Mouse (Mus musculus): ENCODE results near the gene Frat1. TPM values are rescaled to one million over a fixed set of nuclear protein-coding genes. Genes with fewer than 3 reads are reported as not detected.

The Frat1 gene
- 30.6 and 32.7 TPM in 2 replicates for polyA plus RNA-seq (2014; fragmentation: Nextera tagmentation; extraction: Ambion mirVana)

- peak within 1 kb of the TSS; percentile 78 for H3K9ac ChIP-seq (replicated peaks; ENCODE audit: low read length)
- H3K27me3 ChIP-seq (ENCODE audit: control insufficient read depth, insufficient read depth, low read length), result no peaks in the 10 kb centered on the region
- peaks cover 23% of the 10 kb centered on the region for H3K4me1 ChIP-seq (ENCODE audit: control insufficient read depth, insufficient read depth, low read length)
- H3K4me2 ChIP-seq (ENCODE audit: low read length), result peak within 1 kb of the TSS; percentile 97
- no peaks in the 10 kb centered on the region for H3K9me3 ChIP-seq (ENCODE audit: control insufficient read depth, low read length)
- H3K36me3 ChIP-seq (ENCODE audit: control insufficient read depth, insufficient read depth, low read length), result no peaks in the 10 kb centered on the region
- WGBS, result under 1% methylated on average over 39 of the region's 39 CpGs
- H3K4me3 ChIP-seq (replicated peaks; ENCODE audit: low read depth, low read length), result peak within 1 kb of the TSS; percentile 77
- ATAC-seq (ENCODE audit: low FRiP score, low TSS enrichment) (peak; percentile 95), DNase-seq (peak; percentile 96)
- peak within 1 kb of the TSS; percentile 95 for H3K27ac ChIP-seq (replicated peaks; ENCODE audit: low read depth, low read length)
These were observed at the start of gene Frat1 for GRCm38 (mm10) chr19:41829381-41830105. Gene Frat1, plus strand, starts transcription at chr19:41829970.

GRCm38 (mm10) chr19:41786896-41787295 is 42.9 kb upstream of the Frat1 start:
- H3K4me3 ChIP-seq (replicated peaks; ENCODE audit: low read depth, low read length), result no peak overlapping the region
- H3K27ac ChIP-seq (replicated peaks; ENCODE audit: low read depth, low read length), result no peak overlapping the region
- H3K4me2 ChIP-seq (ENCODE audit: low read length), result no peak overlapping the region
- no peaks in the 10 kb centered on the region for H3K27me3 ChIP-seq (ENCODE audit: control insufficient read depth, insufficient read depth, low read length)
- H3K4me1 ChIP-seq (ENCODE audit: control insufficient read depth, insufficient read depth, low read length), result no peaks in the 10 kb centered on the region
- H3K9ac ChIP-seq (replicated peaks; ENCODE audit: low read length), result no peak overlapping the region
- peaks cover 27% of the 10 kb centered on the region for H3K36me3 ChIP-seq (ENCODE audit: control insufficient read depth, insufficient read depth, low read length)
- 95% methylated on average over 1 of the region's 1 CpGs for WGBS
- DNase-seq (no peak), ATAC-seq (ENCODE audit: low FRiP score, low TSS enrichment) (no peak)
- no peaks in the 10 kb centered on the region for H3K9me3 ChIP-seq (ENCODE audit: control insufficient read depth, low read length)

DNA sequence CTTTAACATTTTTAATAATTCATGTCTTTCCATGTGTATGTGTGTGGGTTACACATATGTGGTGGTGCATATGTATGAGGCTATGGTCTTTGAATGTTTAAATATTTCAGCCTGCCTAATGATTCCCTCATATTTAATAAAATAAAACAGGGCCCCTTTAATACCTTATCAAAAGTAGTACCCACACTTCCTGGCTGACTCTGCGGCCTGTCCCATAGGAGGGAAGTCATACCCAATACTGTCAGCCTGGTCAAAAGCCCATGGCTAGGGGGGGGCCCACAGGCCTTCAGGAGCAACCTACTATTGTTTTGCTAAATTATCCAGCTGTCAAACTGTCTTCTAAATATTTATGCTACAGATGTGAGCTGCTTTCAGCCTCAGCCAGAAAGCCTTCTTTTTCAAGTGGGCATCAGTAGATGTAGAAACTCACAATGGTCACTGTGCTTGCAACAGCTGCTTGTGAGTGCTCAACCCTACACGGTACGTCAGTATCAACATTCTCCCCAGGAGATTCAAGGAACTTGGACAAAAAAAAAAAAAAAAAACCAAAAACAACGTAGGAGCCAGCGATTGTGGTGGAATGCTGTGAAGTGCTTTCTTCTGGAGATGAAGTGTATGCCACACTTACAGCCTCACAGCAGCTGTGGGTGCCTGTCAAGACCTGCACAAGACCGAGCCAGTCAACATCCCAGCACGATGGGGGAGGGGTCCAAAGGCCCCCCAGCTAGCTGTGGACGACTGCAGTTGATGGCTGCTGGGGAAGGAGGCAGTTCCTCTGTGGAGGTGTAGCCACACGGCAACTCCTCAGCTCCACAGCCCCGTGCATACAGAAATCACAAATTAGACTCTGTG is 40.4 kb upstream of the Frat1 start:
- Histone ChIP-seq H3K36me3 (ENCODE audit: control insufficient read depth, insufficient read depth, low read length) (peaks cover 17% of the 10 kb centered on the region), H3K4me1 (ENCODE audit: control insufficient read depth, insufficient read depth, low read length) (no peaks in the 10 kb centered on the region; the same call in 1 of the 2 replicates), H3K27me3 (ENCODE audit: control insufficient read depth, insufficient read depth, low read length) (no peaks in the 10 kb centered on the region), H3K9me3 (ENCODE audit: control insufficient read depth, low read length) (no peaks in the 10 kb centered on the region), H3K9ac (replicated peaks; ENCODE audit: low read length) (no peak overlapping the region), H3K27ac (replicated peaks; ENCODE audit: low read depth, low read length) (no peak overlapping the region), H3K4me3 (replicated peaks; ENCODE audit: low read depth, low read length) (no peak overlapping the region), H3K4me2 (ENCODE audit: low read length) (no peak overlapping the region)
- no peak for DNase-seq
- 69% methylated on average over 10 of the region's 10 CpGs for WGBS
- ATAC-seq (ENCODE audit: low FRiP score, low TSS enrichment), result no peak

GRCm38 (mm10) chr19:41791384-41791783 is 38.4 kb upstream of the Frat1 start:
- no peak for ATAC-seq (ENCODE audit: low FRiP score, low TSS enrichment)
- no peak overlapping the region for H3K9ac ChIP-seq (replicated peaks; ENCODE audit: low read length)
- no peak overlapping the region for H3K27ac ChIP-seq (replicated peaks; ENCODE audit: low read depth, low read length)
- no peak overlapping the region for H3K4me2 ChIP-seq (ENCODE audit: low read length)
- WGBS, result 93% methylated on average over 2 of the region's 2 CpGs
- H3K9me3 ChIP-seq (ENCODE audit: control insufficient read depth, low read length), result no peaks in the 10 kb centered on the region
- H3K4me1 ChIP-seq (ENCODE audit: control insufficient read depth, insufficient read depth, low read length), result no peaks in the 10 kb centered on the region; the same call in 1 of the 2 replicates
- H3K27me3 ChIP-seq (ENCODE audit: control insufficient read depth, insufficient read depth, low read length), result no peaks in the 10 kb centered on the region
- no peak overlapping the region for H3K4me3 ChIP-seq (replicated peaks; ENCODE audit: low read depth, low read length)
- H3K36me3 ChIP-seq (ENCODE audit: control insufficient read depth, insufficient read depth, low read length), result peaks cover 7% of the 10 kb centered on the region; the same call in 1 of the 2 replicates
- DNase-seq, result no peak

DNA sequence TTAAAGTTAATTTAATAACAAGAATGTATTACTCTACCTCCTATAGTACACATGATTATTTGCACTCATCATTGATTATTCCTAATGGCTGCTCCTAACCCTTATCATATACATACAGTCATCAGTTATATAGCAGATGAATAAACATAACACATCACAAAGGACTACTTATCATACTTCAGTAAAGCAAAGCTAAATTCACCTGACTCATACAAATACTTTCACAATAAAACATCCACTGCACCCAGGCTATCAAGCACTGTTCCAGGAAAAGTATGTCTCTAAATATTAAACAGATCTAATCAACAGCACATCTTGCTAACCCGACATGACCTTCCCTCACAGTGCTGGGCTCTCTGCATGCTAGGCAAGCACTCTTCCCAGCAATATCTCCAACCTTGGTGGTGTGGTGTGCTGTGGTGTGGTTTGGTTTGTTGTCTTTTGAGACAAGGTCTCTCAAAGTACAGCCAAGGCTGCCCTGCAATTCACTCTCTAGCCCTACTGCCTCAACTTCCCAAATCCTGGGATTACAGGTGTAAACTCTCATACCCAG is 36.8 kb upstream of the Frat1 start:
- no peaks in the 10 kb centered on the region; the same call in 1 of the 2 replicates for H3K4me1 ChIP-seq (ENCODE audit: control insufficient read depth, insufficient read depth, low read length)
- H3K4me3 ChIP-seq (replicated peaks; ENCODE audit: low read depth, low read length), result no peak overlapping the region
- DNase-seq (no peak), ATAC-seq (ENCODE audit: low FRiP score, low TSS enrichment) (no peak)
- whole genome bisulfite sequencing, result 84% methylated on average over 1 of the region's 1 CpGs
- H3K4me2 ChIP-seq (ENCODE audit: low read length), result no peak overlapping the region
- no peaks in the 10 kb centered on the region for H3K36me3 ChIP-seq (ENCODE audit: control insufficient read depth, insufficient read depth, low read length)
- no peak overlapping the region for H3K9ac ChIP-seq (replicated peaks; ENCODE audit: low read length)
- H3K27ac ChIP-seq (replicated peaks; ENCODE audit: low read depth, low read length), result no peak overlapping the region
- H3K9me3 ChIP-seq (ENCODE audit: control insufficient read depth, low read length), result no peaks in the 10 kb centered on the region
- H3K27me3 ChIP-seq (ENCODE audit: control insufficient read depth, insufficient read depth, low read length), result no peaks in the 10 kb centered on the region

DNA sequence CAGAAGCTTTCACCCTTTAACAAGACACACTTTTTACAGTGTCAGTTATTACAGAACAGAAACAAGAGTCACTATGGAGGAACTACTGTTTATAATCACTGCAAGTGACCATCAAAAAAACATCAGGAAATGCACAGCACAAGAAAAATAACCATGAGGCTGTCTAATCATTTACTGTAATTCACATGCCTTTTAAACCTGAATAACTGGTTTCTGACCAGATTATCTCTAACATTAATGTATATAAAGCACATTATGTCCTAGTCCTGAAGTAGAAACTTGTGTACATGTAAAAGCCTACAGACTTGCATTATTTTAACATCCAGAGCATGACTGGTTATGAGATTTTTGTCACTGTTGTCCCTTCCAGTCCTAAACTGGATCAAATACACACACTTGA is 35.8 kb upstream of the Frat1 start:
- no peak overlapping the region for H3K4me2 ChIP-seq (ENCODE audit: low read length)
- no peak for DNase-seq
- no peak for ATAC-seq (ENCODE audit: low FRiP score, low TSS enrichment)

DNA sequence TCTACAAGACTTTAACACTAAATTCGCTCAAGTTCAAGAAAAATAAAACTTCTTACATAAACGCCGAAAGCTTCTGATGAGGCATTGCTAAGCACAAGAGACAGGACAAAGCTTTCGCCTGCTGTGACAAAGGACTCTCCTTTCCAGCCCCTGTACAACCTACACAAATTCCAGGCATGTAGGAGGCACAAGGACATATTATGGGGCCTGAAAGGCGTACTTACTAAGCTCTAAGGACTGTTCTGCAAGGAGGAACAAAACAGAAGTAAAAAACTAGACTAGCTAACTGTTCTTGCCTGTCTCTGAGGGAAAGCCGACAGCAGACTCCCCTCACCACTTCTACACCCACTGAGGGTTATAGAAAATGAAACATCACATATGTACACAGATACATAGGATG is 34.9 kb upstream of the Frat1 start:
- WGBS, result 24% methylated on average over 6 of the region's 6 CpGs
- no peaks in the 10 kb centered on the region for H3K27me3 ChIP-seq (ENCODE audit: control insufficient read depth, insufficient read depth, low read length)
- no peak overlapping the region for H3K4me3 ChIP-seq (replicated peaks; ENCODE audit: low read depth, low read length)
- peak; percentile 31 for DNase-seq
- H3K9me3 ChIP-seq (ENCODE audit: control insufficient read depth, low read length), result no peaks in the 10 kb centered on the region
- no peak for ATAC-seq (ENCODE audit: low FRiP score, low TSS enrichment)
- H3K27ac ChIP-seq (replicated peaks; ENCODE audit: low read depth, low read length), result no peak overlapping the region
- H3K9ac ChIP-seq (replicated peaks; ENCODE audit: low read length), result 0 out of 2 replicates have a peak overlapping the region, but pooled peaks have one; percentile 25
- H3K4me2 ChIP-seq (ENCODE audit: low read length), result peak overlapping the region; percentile 21
- H3K4me1 ChIP-seq (ENCODE audit: control insufficient read depth, insufficient read depth, low read length), result no peaks in the 10 kb centered on the region; the same call in 1 of the 2 replicates
- no peaks in the 10 kb centered on the region for H3K36me3 ChIP-seq (ENCODE audit: control insufficient read depth, insufficient read depth, low read length)

More for the DNA sequence above, 35.8 kb upstream of the Frat1 start:
- Histone ChIP-seq H3K4me3 (replicated peaks; ENCODE audit: low read depth, low read length) (no peak overlapping the region), H3K9me3 (ENCODE audit: control insufficient read depth, low read length) (no peaks in the 10 kb centered on the region), H3K4me1 (ENCODE audit: control insufficient read depth, insufficient read depth, low read length) (no peaks in the 10 kb centered on the region; the same call in 1 of the 2 replicates), H3K27ac (replicated peaks; ENCODE audit: low read depth, low read length) (no peak overlapping the region), H3K27me3 (ENCODE audit: control insufficient read depth, insufficient read depth, low read length) (no peaks in the 10 kb centered on the region), H3K9ac (replicated peaks; ENCODE audit: low read length) (no peak overlapping the region), H3K36me3 (ENCODE audit: control insufficient read depth, insufficient read depth, low read length) (no peaks in the 10 kb centered on the region)

DNA sequence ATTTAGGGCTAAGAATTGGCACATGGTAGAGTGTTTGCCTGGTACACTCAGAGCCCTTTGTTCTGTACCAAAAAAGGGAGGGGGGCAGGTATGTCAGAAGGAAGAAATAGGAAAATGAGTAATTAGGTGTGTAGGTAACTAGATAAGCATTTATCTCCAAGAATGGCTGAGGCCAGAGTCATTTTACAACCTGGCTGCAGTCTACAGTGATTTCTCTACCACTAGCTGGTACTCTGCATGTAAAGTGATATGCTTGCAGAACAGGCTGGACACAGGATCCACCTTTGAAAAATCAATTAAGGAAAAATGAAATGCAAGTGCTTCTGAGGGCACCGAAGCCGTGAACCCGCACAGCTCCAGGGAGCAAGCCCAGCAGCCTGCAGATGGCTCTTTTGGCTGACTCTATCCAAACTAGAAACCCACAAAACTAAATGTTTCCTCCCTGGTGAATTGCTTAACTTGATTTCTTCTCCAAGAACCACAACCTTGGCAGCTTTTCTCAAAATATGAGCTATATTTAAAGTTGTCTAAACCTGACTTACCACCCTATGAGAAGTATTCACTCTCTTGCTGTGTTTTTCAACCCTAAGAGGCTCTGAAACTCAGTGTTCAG is 33.5 kb upstream of the Frat1 start:
- peaks cover 4% of the 10 kb centered on the region; the same call in 1 of the 2 replicates for H3K4me1 ChIP-seq (ENCODE audit: control insufficient read depth, insufficient read depth, low read length)
- no peak overlapping the region for H3K27ac ChIP-seq (replicated peaks; ENCODE audit: low read depth, low read length)
- WGBS, result 67% methylated on average over 3 of the region's 3 CpGs
- DNase-seq (no peak), ATAC-seq (ENCODE audit: low FRiP score, low TSS enrichment) (no peak)
- H3K4me2 ChIP-seq (ENCODE audit: low read length), result no peak overlapping the region
- H3K4me3 ChIP-seq (replicated peaks; ENCODE audit: low read depth, low read length), result no peak overlapping the region
- no peak overlapping the region for H3K9ac ChIP-seq (replicated peaks; ENCODE audit: low read length)
- H3K9me3 ChIP-seq (ENCODE audit: control insufficient read depth, low read length), result no peaks in the 10 kb centered on the region
- no peaks in the 10 kb centered on the region for H3K36me3 ChIP-seq (ENCODE audit: control insufficient read depth, insufficient read depth, low read length)
- H3K27me3 ChIP-seq (ENCODE audit: control insufficient read depth, insufficient read depth, low read length), result no peaks in the 10 kb centered on the region
